Comparison of ENCODE assay signal across 8 mouse cellular contexts in genomic region chr14:25634328-25634727, GRCm38 (mm10). TPM values are rescaled to one million over a fixed set of nuclear protein-coding genes. Genes with fewer than 3 reads are reported as not detected.
A peak's percentile ranks its signal among the peaks of the same experiment; 100 is the strongest.
DNase-seq lines count a peak whose midpoint lies in the region; ATAC-seq and TF ChIP-seq lines count a peak whose summit lies in the region.

No protein-coding gene starts in this region.

- WGBS in lung, postnatal 0 days: 38% methylated on average over 9 of the region's 9 CpGs
- 89% methylated on average over 9 of the region's 9 CpGs for WGBS in forebrain, embryonic 12.5 days
- WGBS in hindbrain, postnatal 0 days: 50% methylated on average over 9 of the region's 9 CpGs

- H3K27me3 ChIP-seq in lung, postnatal 0 days (replicated peaks; ENCODE audit: insufficient read depth, low read length): no peaks in the 10 kb centered on the region
- H3K27me3 ChIP-seq in forebrain, embryonic 12.5 days: no peaks in the 10 kb centered on the region
- H3K27me3 ChIP-seq in hindbrain, postnatal 0 days (ENCODE audit: insufficient read depth, low read length): no peaks in the 10 kb centered on the region

- no peak for TF ChIP-seq EP300 in lung, postnatal 0 days (IDR thresholded peaks at IDR 0.05)

- no peak for ATAC-seq in lung, postnatal 0 days
- no peak for ATAC-seq in forebrain, embryonic 12.5 days (ENCODE audit: low FRiP score)
- ATAC-seq in hindbrain, postnatal 0 days: peak; percentile 4; the same call in 1 of the 2 replicates
- ATAC-seq in monocyte, adult 5-6 weeks (replicated peaks; ENCODE audit: insufficient number of reproducible peaks, low FRiP score, low TSS enrichment, poor library complexity, severe bottlenecking): peak; percentile 63

- 0 out of 2 replicates have a peak, but pooled peaks cover 14% of the 10 kb centered on the region for H3K36me3 ChIP-seq in lung, postnatal 0 days (ENCODE audit: insufficient read depth, low read length)
- H3K36me3 ChIP-seq in forebrain, embryonic 12.5 days (replicated peaks): peaks cover 63% of the 10 kb centered on the region
- peaks cover 21% of the 10 kb centered on the region for H3K36me3 ChIP-seq in hindbrain, postnatal 0 days (ENCODE audit: insufficient read depth, low read length)

- no peaks in the 10 kb centered on the region for H3K9me3 ChIP-seq in lung, postnatal 0 days (ENCODE audit: low read length)
- no peaks in the 10 kb centered on the region for H3K9me3 ChIP-seq in forebrain, embryonic 12.5 days
- H3K9me3 ChIP-seq in hindbrain, postnatal 0 days (ENCODE audit: low read length): no peaks in the 10 kb centered on the region

- H3K9ac ChIP-seq in lung, postnatal 0 days (replicated peaks; ENCODE audit: low read depth): no peak overlapping the region
- no peak overlapping the region for H3K9ac ChIP-seq in forebrain, embryonic 12.5 days
- peak overlapping the region; percentile 18; the same call in 1 of the 2 replicates for H3K9ac ChIP-seq in hindbrain, postnatal 0 days (replicated peaks; ENCODE audit: low read length)

- TF ChIP-seq CTCF in lung, postnatal 0 days (IDR thresholded peaks at IDR 0.05): no peak
- TF ChIP-seq CTCF in hindbrain, postnatal 0 days (IDR thresholded peaks at IDR 0.05; ENCODE audit: low read depth): no peak

- no peaks in the 10 kb centered on the region for H3K4me1 ChIP-seq in lung, postnatal 0 days (ENCODE audit: insufficient read depth, low read depth, low read length)
- peaks cover 60% of the 10 kb centered on the region for H3K4me1 ChIP-seq in forebrain, embryonic 12.5 days
- H3K4me1 ChIP-seq in hindbrain, postnatal 0 days (ENCODE audit: insufficient read depth, low read length): peaks cover 29% of the 10 kb centered on the region

- DNase-seq in lung, postnatal 0 days (ENCODE audit: low spot score): peak; percentile 32
- no peak for DNase-seq in lung, postnatal 14 days
- no peak for DNase-seq in hindbrain, postnatal 0 days (ENCODE audit: low spot score)
- DNase-seq in embryo, embryonic 11 days: no peak
- DNase-seq in layer of hippocampus, postnatal 10 days (ENCODE audit: low spot score in 2 of 2): no peak
- DNase-seq in left cerebral cortex, adult 8-10 months (ENCODE audit: low spot score in 2 of 2): no peak

- H3K27ac ChIP-seq in lung, postnatal 0 days (ENCODE audit: low read length): no peak overlapping the region
- peak overlapping the region; percentile 43 for H3K27ac ChIP-seq in forebrain, embryonic 12.5 days
- peak overlapping the region; percentile 73 for H3K27ac ChIP-seq in hindbrain, postnatal 0 days

- H3K4me2 ChIP-seq in lung, postnatal 0 days (replicated peaks; ENCODE audit: low read depth, low read length): no peak overlapping the region
- H3K4me2 ChIP-seq in forebrain, embryonic 12.5 days: no peak overlapping the region
- 0 out of 2 replicates have a peak overlapping the region, but pooled peaks have one; percentile 7 for H3K4me2 ChIP-seq in hindbrain, postnatal 0 days (ENCODE audit: low read depth, low read length)

- H3K4me3 ChIP-seq in lung, postnatal 0 days (ENCODE audit: low read depth, low read length): no peak overlapping the region
- no peak overlapping the region for H3K4me3 ChIP-seq in forebrain, embryonic 12.5 days (replicated peaks)
- no peak overlapping the region for H3K4me3 ChIP-seq in hindbrain, postnatal 0 days (ENCODE audit: low read length)

RNA-seq across cellular contexts. Expression of gene Ppif, which starts 59.6 kb away (rescaled TPM):
- polyA plus RNA-seq in lung, postnatal 0 days (2015; fragmentation: Nextera tagmentation; extraction: Ambion mirVana): 11.2 and 13.8 TPM in 2 replicates
- polyA plus RNA-seq in forebrain, embryonic 12.5 days (2016; fragmentation: Nextera tagmentation; extraction: Ambion mirVana): 32.4 and 35.6 TPM in 2 replicates
- 55.3 and 55.4 TPM in 2 replicates for total RNA-seq in hindbrain, postnatal 0 days (2014; rRNA removed)
- polyA plus RNA-seq in hindbrain, postnatal 0 days (2015; fragmentation: Nextera tagmentation; extraction: Ambion mirVana): 46.1 and 46.7 TPM in 2 replicates
- total RNA-seq in monocyte, adult 5-6 weeks (2017): 3.2 to 11.4 TPM (median 7.9 TPM) in 3 replicates
- 10 to 100 TPM; 25.4 to 26.7 TPM for total RNA-seq in layer of hippocampus, postnatal 10 days (2021)
- 10 to 100 TPM; 25.5 to 26.8 (median 26.5) TPM for total RNA-seq in left cerebral cortex, adult 8-10 months (2022)

Comparison
In these comparisons a context has a peak if more than half of its experiments do, and no peak if none do; other contexts are left out.
1. ATAC-seq: peak in hindbrain, postnatal 0 days (single experiment) and monocyte, adult 5-6 weeks (single experiment); none in lung, postnatal 0 days (single experiment) and forebrain, embryonic 12.5 days (single experiment).